Mouse (Mus musculus) frontal cortex, adult 2 months (tissue): Measurements from ENCODE around the gene Csad. TPM values are rescaled to one million over a fixed set of nuclear protein-coding genes. Genes with fewer than 3 reads are reported as not detected.
A peak's percentile ranks its signal among the peaks of the same experiment; 100 is the strongest.
"Not testable (repeated sequence)": the region's sequence is repeated elsewhere in the genome, so short reads cannot be mapped to it uniquely, and the experiment has no call there.

Source experiments
- DNase-seq, 2 experiments: peaks; one replicate each; pipeline ENCODE4 v3.0.0; 2022; ENCODE audit warnings: low spot score in 1 of 2; ENCODE audit errors: extremely low spot score in 1 of 2
- polyA plus RNA-seq: library from polyadenylated mRNA; depleted of rRNA; stranded (reverse); fragments of >200 nt; gene quantifications from 2 replicates; pipeline ENCODE4 v1.2.3, GENCODE M21; 2012

Csad gene
- polyA plus RNA-seq, 1 experiment, result 42.0 TPM

DNA sequence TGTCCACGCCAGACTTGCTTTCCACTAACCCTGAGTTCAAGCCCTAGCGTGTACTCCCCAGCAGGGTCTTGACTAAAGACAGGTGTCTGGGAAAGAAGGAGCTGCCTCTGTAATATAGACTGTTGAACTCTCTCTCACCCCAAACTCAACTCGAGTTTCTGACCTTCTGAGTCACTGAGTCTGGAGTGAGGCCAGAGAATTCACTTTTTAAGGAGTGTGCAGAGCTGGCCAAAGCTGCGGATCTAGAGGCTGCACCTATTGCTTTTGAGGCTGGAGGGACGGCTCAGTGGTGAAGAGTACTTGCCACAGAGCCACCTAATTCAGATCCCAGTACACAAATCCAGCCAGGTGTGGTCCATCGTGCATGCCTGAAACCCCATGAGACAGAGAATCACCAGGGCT is 36.9 kb downstream of the Csad start:
- no peak for DNase-seq

DNA sequence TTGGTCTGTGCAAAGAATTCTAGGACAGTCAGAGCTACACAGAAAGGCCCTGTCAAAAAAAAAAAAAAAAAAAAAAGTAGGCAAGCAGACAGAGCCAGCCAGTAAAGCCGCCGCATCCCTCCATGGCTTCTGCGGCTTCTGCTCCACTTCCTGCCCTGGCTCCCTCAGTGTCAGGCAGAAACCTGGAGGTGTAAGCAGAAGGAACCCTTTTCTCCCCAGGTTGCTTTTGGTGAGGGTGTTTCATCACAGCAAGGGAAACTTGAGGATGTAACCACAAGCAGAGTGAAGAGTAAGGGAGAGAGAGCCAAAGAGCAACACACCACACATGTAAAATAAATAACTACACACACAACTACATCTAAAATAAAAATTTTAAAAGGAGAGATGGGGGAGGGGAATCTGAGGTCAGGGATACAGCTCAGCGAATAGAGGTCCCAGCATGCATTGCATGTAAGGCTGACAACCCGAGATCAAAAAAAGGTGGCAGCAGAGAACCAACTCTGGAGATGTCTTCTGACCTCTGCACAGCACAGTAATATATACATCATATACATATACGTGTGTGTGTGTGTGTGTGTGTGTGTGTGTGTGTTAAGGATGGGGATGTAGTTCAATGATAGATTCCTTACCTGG is 38.9 kb downstream of the Csad start:
- DNase-seq, result no peak

DNA sequence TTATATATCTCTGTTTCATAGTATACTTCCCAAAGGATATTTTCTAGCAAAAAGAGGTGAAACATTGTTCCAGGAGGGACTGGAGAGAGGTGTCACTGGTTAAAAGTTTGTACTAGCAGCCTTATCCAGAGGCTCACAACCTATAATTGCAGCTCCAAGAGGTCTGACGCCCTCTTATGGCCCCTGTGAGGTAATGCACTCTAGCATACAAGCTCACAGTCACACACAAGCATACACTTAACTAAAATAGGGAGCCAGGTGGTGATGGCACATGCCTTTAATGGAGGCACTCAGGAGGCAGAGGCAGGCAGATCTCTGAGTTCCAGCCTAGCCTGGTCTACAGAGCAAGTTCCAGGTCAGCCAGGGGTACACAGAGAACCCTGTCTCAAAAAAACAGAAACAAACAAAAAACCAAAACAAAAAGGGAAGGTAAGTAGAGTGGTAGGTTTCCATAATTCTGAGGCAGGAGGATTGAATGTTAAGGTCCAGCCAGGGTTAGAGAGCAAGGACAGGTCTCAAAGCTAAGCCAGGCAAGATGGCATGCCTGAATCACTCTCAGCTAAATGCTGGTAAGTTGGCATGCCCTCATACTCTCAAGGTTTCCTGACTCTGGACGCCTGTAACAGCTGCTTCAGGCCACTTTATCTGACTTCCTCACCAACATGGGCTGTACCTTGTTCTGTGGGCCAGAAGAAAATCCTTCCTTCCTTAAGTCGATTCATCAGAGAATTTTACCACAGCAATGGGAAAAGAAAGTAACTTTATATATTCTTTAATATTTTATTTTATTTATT is 40.4 kb downstream of the Csad start:
- DNase-seq, result no peak

DNA sequence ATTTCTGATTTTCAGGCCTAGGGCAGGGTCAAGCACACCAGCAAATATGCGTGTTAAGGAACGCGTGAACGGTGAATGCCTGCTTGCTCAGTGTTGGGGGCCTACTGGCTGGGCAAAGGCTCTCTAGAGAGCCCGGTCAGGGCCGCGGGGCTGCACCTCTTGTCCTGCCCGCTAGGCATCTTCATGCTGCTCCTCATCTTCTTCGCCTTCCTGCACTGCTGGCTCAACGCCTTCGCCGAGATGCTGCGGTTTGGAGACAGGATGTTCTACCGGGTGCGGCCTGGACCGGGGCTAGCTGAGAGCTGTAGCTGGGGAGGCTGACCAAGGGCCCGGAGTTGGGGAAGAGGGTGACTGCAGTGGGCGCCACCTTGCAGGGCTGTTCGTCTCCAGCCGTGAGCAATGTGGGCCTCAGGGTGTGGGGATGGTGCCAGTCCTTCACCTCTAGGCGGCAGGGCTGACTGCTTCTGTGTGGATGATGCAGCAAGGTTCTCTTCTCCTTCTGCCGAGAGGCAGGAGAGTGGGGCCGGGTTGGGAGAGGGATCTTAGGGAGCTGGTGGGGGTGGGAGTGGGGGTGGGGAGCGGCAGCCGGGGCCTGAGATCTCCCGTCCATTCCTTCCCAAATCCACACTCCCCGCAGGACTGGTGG is 44.0 kb downstream of the Csad start:
- DNase-seq, result no peak

DNA sequence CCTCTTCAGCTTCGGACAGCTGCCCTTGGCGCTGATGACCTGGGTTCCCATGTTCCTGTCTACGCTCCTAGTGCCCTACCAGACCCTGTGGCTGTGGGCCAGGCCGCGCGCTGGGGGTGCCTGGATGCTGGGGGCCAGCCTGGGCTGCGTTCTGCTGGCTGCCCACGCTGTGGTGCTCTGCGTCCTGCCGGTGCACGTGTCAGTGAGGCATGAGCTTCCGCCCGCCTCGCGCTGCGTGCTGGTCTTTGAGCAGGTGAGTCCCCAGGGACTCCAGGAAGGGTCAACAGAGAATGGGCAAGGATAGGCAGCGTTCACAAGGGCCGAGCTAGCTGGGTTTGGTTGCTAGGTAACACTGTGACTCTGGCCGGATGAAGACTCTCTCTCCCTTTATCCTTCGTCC is 47.7 kb downstream of the Csad start:
- DNase-seq, result no peak

DNA sequence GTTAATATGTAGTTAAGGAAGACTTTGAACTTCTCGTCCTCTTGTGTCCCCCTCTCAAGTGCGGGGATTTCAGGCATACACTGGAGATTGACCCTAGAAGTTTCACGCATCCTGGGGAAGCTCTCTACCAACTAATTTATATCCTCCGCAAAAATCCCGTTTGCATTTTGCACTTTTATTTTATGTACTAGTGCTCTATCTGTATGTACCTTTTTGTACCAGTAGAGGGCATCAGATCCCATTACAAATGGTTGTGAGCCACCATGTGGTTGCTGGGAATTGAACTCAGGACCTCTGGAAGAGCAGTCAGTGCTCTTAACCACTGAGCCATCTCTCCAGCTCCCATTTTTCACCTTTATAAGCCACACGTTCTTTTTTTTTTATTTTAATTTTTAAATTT is 49.5 kb downstream of the Csad start:
- DNase-seq, result not testable (repeated sequence)

DNA sequence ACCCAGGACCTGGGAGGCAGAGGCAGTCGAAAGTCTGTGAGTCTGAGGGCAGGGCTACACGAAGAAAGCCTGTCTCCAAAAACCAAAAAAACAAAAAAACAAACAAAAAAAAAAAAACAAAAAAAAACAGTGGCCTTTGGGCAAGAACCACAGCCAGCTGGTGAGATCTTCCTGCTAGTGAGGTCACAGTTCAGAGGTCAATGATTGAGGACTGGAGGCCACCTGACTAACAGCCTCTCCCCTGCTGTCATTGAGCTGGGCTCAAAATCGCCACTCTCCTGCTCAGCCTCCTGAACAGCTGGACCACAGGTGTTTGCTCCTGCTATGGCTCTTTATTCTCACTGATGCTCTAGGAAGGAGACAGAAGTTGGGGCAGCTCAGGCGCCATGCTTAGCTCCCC is 51.9 kb downstream of the Csad start:
- DNase-seq, result no peak

DNA sequence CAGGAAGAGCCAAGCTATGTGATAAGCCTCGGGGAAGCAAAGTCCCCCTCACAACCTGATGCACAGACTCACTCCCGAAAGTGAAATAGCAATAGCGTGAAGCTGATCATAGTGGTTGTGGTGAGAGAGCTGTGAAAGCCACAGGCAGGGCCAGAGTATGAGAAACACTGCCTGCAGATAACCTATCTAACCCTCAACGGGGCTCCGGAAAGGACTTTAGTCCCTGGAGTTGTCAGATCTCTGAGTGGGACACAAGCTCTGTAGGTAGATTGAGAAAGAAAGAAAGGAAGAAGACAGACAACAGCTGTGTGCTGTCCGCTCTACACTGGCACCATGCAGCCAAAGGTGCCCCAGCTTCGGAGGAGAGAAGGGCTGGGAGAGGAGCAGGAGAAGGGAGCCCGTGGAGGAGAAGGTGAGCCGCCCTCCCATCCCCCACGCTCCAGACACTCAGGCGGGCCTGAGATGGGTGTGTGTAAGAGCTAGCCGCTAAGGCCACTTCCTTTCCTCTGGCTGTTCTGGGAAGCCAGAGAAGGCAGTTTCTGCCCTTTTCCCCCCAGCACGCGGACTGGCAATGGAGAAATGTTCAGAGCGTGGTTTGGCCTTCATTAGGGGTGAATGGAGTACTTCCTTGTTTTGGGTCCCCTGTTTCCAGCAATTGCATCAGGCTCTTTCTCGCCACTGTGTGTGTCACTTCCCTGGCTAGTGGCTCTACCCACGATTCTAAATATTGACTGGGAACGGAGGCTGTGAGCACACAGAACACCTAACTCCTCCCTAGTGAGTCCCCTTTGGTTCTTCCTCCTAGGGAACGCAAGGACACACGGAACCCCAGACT is 54.0 kb downstream of the Csad start, which contains the start of gene Soat2:
Gene Soat2 (plus strand): TSS at position 226 of the 835 bp plus-strand sequence.
- DNase-seq, result no peak

DNA sequence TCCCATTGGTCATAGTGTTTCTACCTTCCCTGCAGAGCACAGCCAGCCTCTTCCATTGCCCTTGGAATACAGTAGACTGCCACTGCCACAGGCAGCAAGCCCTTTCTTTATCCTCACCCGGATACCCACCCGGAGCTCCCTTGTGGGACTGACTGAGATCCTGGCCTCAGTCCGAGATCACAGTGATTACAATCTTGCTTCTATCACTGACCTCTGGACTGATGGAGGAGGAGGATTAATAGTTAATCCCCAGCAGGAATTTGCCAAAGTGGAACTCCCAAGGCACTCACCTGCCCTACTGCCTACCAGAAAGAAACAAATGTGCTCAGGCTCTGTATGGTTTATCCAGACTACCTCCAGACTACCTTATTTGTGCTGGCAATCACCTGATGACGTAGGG is 55.0 kb downstream of the Csad start:
- DNase-seq, result no peak

DNA sequence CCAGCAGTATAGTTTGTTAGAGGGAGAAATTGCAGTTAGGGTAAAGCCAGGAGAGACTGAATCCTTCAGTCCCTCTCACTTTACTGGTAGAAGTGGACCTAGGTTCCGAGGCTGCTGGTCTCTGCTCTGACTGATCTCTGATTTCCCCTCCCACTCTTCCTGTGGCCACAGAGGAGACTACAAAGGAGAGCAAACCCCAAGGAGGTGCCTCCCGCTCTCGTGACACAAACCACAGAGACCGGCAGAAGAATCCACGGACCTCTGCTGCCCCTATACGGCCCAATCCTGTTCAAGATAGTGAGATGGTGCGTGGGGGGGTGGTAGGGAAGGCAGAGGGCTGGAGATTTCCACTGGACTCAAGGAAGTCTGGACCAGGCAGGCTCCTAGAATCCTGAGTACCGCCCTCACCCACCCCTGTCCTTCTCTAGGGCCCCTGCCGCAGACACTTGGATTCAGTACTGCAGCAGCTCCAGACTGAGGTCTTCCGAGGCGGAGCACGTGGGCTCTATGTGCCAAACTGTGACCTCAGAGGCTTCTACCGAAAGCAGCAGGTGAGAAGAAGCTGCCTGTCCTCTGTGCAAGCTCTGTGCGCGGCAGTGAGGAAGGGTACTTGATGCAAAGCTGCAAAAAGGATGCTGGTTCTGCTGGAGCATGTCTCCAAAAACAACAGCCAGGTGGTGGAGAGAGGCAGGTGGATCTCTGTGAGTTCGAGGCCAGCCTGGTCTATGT is 56.7 kb downstream of the Csad start:
- no peak for DNase-seq

DNA sequence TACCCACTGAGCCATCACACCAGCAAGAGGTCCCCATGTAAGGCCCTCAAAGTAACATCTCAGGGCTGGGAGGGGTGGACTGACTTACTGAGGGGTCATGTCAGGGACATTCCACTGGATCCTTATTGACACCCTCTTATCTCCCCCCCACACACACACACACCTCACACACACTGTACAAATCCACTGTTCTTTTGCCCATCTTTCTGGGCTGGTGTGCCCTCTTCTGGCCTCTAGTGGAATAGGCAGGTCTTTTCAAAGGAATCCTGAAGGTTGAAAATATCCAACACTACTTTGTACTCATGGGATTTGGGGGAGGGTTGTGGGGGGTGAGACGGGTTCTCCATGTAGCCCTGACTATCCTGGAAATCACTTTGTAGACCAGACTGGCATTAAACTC is 57.6 kb downstream of the Csad start:
- peak in 1 of 2 experiments; percentile 69 for DNase-seq

DNA sequence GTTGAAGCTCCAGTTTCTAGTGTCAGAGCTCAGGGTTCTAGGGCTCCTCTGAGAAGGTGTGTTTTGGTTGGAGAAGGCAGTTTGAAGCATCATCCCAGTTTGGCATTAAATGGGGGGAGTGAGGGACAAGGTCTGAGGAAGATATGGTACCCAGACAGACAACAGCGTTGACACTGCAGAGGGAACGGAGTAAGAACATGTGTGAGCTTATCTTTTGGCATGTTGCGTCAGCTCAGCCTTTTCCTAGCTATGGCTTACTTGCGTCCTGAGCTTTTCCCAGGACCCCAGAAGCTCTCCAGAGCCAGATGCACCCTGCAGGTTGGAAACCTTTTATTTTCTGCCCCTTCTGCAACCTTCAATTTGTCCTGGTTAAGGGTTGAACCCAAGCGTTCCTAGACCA is 58.4 kb downstream of the Csad start:
- DNase-seq, result no peak

DNA sequence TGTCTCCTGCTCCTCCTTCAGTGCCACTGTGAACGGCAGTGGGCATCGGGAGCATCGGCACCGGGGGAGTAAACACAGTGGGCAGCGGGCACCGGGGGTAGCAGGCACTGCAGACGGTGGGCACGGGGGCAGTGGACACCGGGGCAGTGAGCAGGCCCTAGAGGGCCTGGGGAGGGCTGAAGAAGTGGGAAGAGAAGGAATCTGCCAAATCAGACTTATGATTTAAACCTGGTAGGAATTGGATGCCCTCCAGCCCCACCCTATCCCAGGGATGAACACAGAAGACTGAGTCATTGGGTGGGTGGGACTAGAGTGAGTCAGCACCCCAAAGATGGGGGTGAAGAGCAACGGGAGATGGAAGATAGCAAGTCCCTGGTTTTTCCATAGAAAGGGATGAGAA is 59.2 kb downstream of the Csad start:
- peak; percentile 56 to 86 for DNase-seq

DNA sequence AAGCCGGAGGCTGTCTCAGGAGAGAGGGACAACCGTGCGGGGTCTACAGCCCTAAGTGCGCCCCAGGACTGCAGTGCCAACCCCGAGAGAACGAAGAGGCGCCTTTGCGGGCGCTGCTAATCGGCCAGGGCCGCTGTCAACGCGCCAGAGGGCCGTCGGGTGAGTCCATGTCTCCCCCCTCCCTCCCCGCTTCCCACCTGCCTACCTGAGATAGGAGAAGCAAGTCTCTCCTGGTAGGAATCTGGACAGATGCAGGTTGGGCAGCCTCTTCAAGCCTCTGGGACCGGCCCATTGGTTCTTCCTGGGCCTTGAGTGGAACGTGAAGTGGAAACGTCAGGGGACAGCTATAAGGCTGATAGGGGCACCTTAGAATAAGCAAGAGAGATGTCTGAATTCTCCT is 59.8 kb downstream of the Csad start:
- no peak for DNase-seq

DNA sequence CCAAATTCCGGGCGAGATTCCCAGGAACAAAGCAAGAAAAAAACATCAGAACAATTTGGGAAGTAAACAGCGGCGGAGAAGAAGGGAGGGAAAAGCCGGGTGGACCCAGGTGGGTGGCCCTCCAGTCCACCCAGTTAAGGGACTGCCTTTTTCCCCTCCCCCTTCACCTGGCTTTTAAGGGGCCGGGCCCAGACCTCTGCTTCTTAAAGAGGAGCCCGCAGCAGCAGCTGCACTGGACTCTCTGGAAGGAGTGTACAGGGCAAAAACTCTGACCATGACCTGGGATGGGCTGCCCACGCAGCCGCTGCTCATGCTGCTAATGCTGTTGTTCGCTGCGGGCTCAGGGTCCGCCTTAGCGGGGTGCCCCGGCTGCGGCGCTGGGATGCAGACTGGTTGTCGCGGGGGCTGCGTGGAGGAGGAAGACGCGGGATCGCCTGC is 60.2 kb downstream of the Csad start, which contains the start of gene Igfbp6:
Gene Igfbp6 (plus strand): TSS at position 89 of the 438 bp plus-strand sequence.
- DNase-seq, result no peak

DNA sequence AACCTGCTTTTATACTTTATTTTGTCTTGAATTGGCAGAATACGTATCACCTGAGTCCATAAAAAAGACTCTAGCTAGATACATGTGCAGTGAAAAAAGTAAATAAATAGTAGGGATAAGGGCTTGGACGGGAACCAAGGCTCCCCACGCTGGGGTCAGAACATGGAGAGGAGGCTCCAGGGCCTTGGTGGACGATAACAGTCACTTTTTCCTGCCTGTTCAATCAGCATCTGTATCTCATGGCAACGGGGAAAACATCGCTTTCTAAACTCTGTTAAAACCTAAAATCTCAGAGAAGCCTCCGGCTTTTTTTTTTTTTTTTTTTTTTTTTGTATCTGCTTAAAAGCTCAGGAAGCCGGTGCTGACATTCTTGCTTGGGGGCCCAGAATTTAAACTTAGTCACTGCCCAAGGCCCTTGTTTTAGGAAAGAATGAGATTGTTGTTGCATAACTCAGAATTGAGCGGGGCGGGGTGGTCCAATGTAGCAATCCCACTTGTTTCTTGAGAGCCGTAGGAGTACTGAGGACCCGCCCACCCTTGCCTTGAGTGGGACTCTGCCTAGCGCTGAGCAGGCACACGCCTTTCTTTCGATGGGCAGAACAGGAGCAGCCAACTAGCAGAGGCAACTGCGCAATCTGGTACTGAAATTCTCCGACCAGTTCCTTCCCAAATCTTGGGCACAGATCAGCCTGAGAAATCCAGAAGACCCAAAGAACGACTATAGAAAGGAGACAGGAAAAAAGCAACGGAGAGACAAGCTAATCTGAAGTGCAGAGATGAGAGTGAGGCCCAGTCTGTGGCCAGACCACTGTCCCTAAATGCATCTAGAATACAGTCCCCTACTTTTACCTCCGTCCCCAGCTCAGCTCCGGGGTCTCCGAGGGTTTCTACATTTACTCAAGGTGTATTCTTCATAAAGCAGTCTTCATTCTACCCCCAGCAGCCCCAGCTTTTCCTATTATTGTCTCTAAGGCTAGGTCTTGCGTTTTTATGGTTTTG is 61.3 kb downstream of the Csad start:
- peak in 1 of 2 experiments; percentile 65 for DNase-seq

DNA sequence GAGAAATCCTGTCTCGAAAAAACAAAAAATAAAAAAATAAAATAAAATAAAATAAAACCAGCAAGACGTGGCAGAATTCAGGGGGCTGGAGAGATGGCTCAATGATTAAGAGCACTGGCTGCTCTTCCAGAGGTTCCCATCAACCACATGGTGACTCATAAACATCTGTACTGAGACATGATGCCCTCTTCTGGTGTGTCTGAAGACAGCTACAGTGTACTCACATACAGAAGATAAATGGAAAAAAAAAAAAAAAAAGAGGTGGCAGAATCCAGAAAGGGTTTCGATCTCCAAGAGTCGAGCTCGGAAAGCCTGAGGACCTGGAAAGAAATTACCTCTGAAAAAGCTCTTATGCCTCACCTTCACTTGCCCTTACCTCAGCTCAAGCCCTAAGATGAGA is 63.4 kb downstream of the Csad start:
- no peak for DNase-seq

DNA sequence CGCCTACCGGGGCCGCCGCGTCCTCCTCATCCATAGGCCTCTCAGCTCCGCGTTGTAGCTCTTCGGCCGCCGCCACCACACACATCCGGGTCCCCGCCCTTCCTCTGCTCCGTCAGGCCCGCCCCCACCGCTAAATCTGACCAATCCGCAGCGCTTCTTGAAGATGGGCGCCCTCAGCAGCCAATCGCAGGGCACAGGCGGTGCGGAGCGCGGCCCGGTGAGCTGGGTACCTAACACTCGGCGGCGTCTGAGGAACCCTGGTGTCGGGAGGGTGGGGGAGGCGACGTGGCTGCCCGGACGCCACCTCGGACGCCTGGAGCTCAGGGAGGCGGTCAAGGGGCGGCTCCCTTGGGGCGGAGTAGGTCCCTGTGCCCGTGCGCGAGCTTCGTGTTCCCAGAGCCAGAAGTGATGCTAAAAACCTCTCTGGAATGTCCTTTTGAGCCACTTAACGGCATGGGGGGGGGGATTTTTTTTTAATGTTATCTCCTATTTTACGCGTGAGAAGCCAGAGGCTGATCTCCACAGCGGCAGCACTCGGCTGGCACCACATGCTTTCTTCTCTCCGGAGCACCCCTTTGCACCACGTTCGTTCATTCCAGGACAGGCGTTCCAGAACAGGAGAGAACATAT is 68.3 kb downstream of the Csad start, which contains the start of gene Spryd3:
Gene Spryd3 (minus strand): TSS at position 106 of the 630 bp plus-strand sequence.
- DNase-seq, result peak; percentile 95 to 99
